ENCODE assay signal across 27 mouse cellular contexts in genomic region chr6:86588429-86588828, GRCm38 (mm10). TPM values are rescaled to one million over a fixed set of nuclear protein-coding genes. Genes with fewer than 3 reads are reported as not detected.
"Had no signal": no experiment of that assay in that cellular context is flagged by ENCODE, and none has a peak within 500 bp of the region (broad histone marks: within the 10 kb centered on the region; RNA-seq: fewer than 3 reads in every experiment).

No protein-coding gene starts in this region.

- H3K27ac ChIP-seq: gastrocnemius, adult 2 months; heart, embryonic 10.5 days; hindbrain, embryonic 10.5 days; hindbrain, embryonic 12.5 days; hindbrain, embryonic 14.5 days; kidney, embryonic 15.5 days; kidney, postnatal 0 days; limb, embryonic 13.5 days; limb, embryonic 15.5 days; liver, embryonic 12.5 days; liver, embryonic 15.5 days had no signal

- H3K4me3 ChIP-seq: gastrocnemius, adult 2 months; heart, embryonic 10.5 days; heart, embryonic 12.5 days; hindbrain, embryonic 10.5 days; hindbrain, embryonic 12.5 days; kidney, embryonic 15.5 days; limb, embryonic 13.5 days; limb, embryonic 15.5 days; liver, embryonic 12.5 days; liver, embryonic 15.5 days had no signal

- H3K9ac ChIP-seq: heart, embryonic 12.5 days; hindbrain, embryonic 12.5 days; hindbrain, embryonic 14.5 days; kidney, embryonic 15.5 days; limb, embryonic 13.5 days; limb, embryonic 15.5 days; liver, embryonic 12.5 days; liver, embryonic 15.5 days had no signal

- H3K27me3 ChIP-seq: heart, embryonic 12.5 days; hindbrain, embryonic 12.5 days; kidney, embryonic 15.5 days; limb, embryonic 13.5 days; limb, embryonic 15.5 days had no signal

- H3K4me2 ChIP-seq: heart, embryonic 12.5 days; hindbrain, embryonic 12.5 days; hindbrain, embryonic 14.5 days; kidney, embryonic 15.5 days; limb, embryonic 13.5 days; limb, embryonic 15.5 days; liver, embryonic 12.5 days; liver, embryonic 15.5 days had no signal

- DNase-seq: gastrocnemius, adult 2 months; gastrocnemius, postnatal 10 days; gastrocnemius, postnatal 25 days; heart, adult 18-20 months; heart, postnatal 10 days; heart, postnatal 4 days; kidney, adult 11 months; kidney, adult 2 months; kidney, adult 9 months; kidney, postnatal 14 days; kidney, postnatal 36 days; layer of hippocampus, adult 9-11 months; layer of hippocampus, postnatal 36 days; left cerebral cortex, postnatal 4 days had no signal

- H3K36me3 ChIP-seq: heart, embryonic 10.5 days; heart, embryonic 12.5 days; hindbrain, embryonic 10.5 days; hindbrain, embryonic 12.5 days; kidney, embryonic 15.5 days; limb, embryonic 13.5 days; limb, embryonic 15.5 days; liver, embryonic 12.5 days; liver, embryonic 15.5 days had no signal

- H3K9me3 ChIP-seq: heart, embryonic 10.5 days; hindbrain, embryonic 10.5 days; hindbrain, embryonic 12.5 days; kidney, embryonic 15.5 days; limb, embryonic 15.5 days; liver, embryonic 12.5 days; liver, embryonic 15.5 days had no signal

- ATAC-seq: hindbrain, embryonic 16.5 days; liver, embryonic 12.5 days had no signal

RNA-seq across cellular contexts. Expression of gene Asprv1, which starts 39.5 kb away (rescaled TPM):
- polyA plus RNA-seq: heart, embryonic 14.5 days had no signal
